Mouse (Mus musculus): ENCODE results near the gene Olfr286. TPM values are rescaled to one million over a fixed set of nuclear protein-coding genes. Genes with fewer than 3 reads are reported as not detected.

Gene Olfr286
- polyA plus RNA-seq (2017; shearing (Covaris generic)): not detected

GRCm38 (mm10) chr15:98234350-98234749 is at the start of gene Olfr286:
Gene Olfr286, minus strand, starts transcription at chr15:98234450.

GRCm38 (mm10) chr15:98257193-98257592 is 22.9 kb upstream of the Olfr286 start, which contains the start of gene H1fnt:
Gene H1fnt, minus strand, starts transcription at chr15:98257293.

DNA sequence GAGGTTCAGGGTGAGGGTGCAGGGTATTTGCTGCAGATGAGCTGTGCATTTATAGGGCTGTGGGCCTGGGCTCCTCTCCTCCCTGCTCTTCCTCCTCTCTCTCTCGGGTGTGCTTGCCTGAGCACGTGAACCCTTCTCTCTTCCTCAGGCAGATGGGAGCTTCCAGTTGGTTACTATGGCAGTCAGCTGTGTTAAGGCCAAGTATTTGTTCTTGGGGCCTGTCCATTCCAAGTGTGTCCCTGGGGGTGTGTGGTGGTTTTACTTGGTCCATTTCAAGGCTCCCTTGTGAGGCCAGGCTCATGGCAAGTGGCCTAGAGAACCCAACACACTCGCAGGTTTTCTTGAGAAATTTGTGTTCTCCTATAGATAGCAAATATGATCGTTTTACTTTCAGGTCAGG is 13.4 kb downstream of the Olfr286 start, which contains the start of the genes Gm44579 and Olfr287:
Gene Gm44579 (minus strand): TSS at position 101 of the 400 bp plus-strand sequence.
Gene Olfr287 (minus strand): TSS at position 180 of the 400 bp plus-strand sequence.

DNA sequence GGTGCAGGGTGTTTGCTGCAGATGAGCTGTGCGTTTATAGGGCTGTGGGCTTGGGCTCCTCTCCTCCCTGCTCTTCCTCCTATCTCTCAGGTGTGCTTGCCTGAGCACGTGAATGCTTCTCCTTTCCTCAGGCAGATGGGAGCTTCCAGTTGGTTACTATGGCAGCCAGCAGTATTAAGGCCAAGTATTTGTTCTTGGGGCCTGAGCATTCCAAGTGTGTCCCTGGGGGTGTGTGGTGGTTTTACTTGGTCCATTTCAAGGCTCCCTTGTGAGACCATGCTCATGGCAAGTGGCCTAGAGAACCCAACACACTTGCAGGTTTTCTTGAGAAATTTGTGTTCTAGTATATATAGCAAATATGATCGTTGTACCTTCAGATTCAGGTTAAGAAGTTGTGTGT is 38.8 kb downstream of the Olfr286 start, which contains the start of gene Olfr288:
Gene Olfr288 (minus strand): TSS at position 101 of the 400 bp plus-strand sequence.

Other genes with a start within 250 kb of the Olfr286 start
- not detected for gene Col2a1, start 229.8 kb downstream of the Olfr286 start, polyA plus RNA-seq (2017; shearing (Covaris generic))
- gene Pfkm, start 141.9 kb downstream of the Olfr286 start, polyA plus RNA-seq (2017; shearing (Covaris generic)): 8.4 TPM
- gene Senp1, start 140.7 kb downstream of the Olfr286 start, polyA plus RNA-seq (2017; shearing (Covaris generic)): 37.5 TPM
- gene Asb8, start 68.8 kb downstream of the Olfr286 start, polyA plus RNA-seq (2017; shearing (Covaris generic)): 16.3 TPM
- 0.16 TPM for gene Ccdc184, start 67.3 kb downstream of the Olfr286 start, polyA plus RNA-seq (2017; shearing (Covaris generic))
- gene Olfr288, start 38.9 kb downstream of the Olfr286 start, polyA plus RNA-seq (2017; shearing (Covaris generic)): not detected
- gene Gm44579, start 13.5 kb downstream of the Olfr286 start, polyA plus RNA-seq (2017; shearing (Covaris generic)): not detected
- gene Olfr287, start 13.4 kb downstream of the Olfr286 start, polyA plus RNA-seq (2017; shearing (Covaris generic)): not detected
- not detected for gene H1fnt, start 22.8 kb upstream of the Olfr286 start, polyA plus RNA-seq (2017; shearing (Covaris generic))
- gene Zfp641, start 61.7 kb upstream of the Olfr286 start, polyA plus RNA-seq (2017; shearing (Covaris generic)): not detected
- gene Olfr285, start 82.9 kb upstream of the Olfr286 start, polyA plus RNA-seq (2017; shearing (Covaris generic)): not detected
- not detected for gene Olfr284, start 106.5 kb upstream of the Olfr286 start, polyA plus RNA-seq (2017; shearing (Covaris generic))
- not detected for gene Olfr283, start 146.5 kb upstream of the Olfr286 start, polyA plus RNA-seq (2017; shearing (Covaris generic))
- not detected for gene Olfr282, start 196.8 kb upstream of the Olfr286 start, polyA plus RNA-seq (2017; shearing (Covaris generic))
- gene Olfr281, start 218.1 kb upstream of the Olfr286 start, polyA plus RNA-seq (2017; shearing (Covaris generic)): not detected
- not detected for gene OR5BS1P, start 235.4 kb upstream of the Olfr286 start, polyA plus RNA-seq (2017; shearing (Covaris generic))
- not detected for gene Lalba, start 248.3 kb upstream of the Olfr286 start, polyA plus RNA-seq (2017; shearing (Covaris generic))

Measured in effector memory CD4-positive, alpha-beta T cell, adult 5 months (primary cell).